Mouse (Mus musculus): ENCODE data around the gene Rbfox1. TPM values are rescaled to one million over a fixed set of nuclear protein-coding genes. Genes with fewer than 3 reads are reported as not detected.

The Rbfox1 gene
- polyA plus RNA-seq, 1 experiment = 0.22 TPM

DNA sequence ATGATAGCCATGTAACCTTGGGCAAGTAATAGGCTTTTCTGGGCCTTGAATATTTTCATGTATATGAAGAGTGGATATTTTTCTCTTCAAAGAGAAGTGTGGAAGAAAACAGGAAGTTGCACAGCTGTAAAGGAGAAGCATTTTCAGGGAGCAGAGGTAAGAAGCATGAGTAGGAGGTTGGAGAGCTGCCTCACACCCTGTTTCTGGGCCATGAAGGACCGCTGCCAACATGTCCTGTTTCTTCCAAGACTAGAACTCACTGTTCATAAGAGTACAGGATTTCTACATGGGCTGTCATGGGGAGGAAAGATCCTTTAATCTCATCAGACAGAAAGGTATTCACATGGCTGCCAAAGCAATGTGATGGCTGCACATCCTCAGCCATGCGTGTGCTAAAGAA, 1098.8 kb downstream of the Rbfox1 start:
- H3K4me3 ChIP-seq (ENCODE audit: insufficient read depth, poor library complexity, severe bottlenecking) = no peak overlapping the region
- H3K36me3 ChIP-seq (ENCODE audit: control insufficient read depth, insufficient read depth) = no peaks in the 10 kb centered on the region
- H3K79me3 ChIP-seq (ENCODE audit: low read depth) = no peaks in the 10 kb centered on the region

DNA sequence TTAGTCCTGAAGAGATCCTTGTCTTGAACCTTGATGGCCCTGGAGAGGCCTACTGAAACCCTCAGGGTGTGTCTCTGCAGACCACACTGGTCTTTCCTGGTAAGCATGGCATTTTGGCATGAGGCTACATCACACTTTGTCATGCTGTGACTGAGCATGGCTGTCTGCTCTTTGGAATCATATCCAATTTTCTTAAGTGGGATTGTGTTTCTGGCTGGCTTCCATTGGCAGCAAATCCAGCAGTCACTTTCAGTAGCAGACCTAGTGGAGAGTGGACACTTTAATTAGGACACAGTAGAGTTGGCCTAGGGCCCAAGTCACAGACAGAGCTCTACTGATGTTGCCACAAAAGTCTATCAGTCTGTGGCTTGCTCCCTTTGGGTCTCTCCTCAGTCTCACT, 1100.9 kb downstream of the Rbfox1 start:
- H3K4me3 ChIP-seq (ENCODE audit: insufficient read depth, poor library complexity, severe bottlenecking) = no peak overlapping the region
- no peaks in the 10 kb centered on the region for H3K79me2 ChIP-seq (ENCODE audit: control insufficient read depth, insufficient read depth)
- H3K27me3 ChIP-seq (ENCODE audit: control insufficient read depth, insufficient read depth, insufficient read length) = no peaks in the 10 kb centered on the region
- TF ChIP-seq USF1 (IDR thresholded peaks at IDR 0.05; ENCODE audit: low read depth) (no peak), CEBPB (IDR thresholded peaks at IDR 0.05; ENCODE audit: low read depth) (no peak), CTCF (IDR thresholded peaks at IDR 0.05; ENCODE audit: control insufficient read depth, insufficient read depth, insufficient read length) (no peak), FOSL1 (IDR thresholded peaks at IDR 0.05; ENCODE audit: insufficient read depth, low read length, poor library complexity, severe bottlenecking) (no peak), MYOD1 (IDR thresholded peaks at IDR 0.05; ENCODE audit: control insufficient read depth, insufficient read length, low read depth) (no peak), MYOG (IDR thresholded peaks at IDR 0.05; ENCODE audit: control insufficient read depth, extremely low read depth, insufficient read length) (no peak), MAX (IDR thresholded peaks at IDR 0.05) (no peak)
- H3K36me3 ChIP-seq (ENCODE audit: control insufficient read depth, insufficient read depth) = no peaks in the 10 kb centered on the region
- no peaks in the 10 kb centered on the region for H3K79me3 ChIP-seq (ENCODE audit: low read depth)
- H3ac ChIP-seq (ENCODE audit: control insufficient read depth, insufficient read length, low read depth) = no peak overlapping the region

More for the DNA sequence above, 1098.8 kb downstream of the Rbfox1 start:
- Histone ChIP-seq H3ac (ENCODE audit: control insufficient read depth, insufficient read length, low read depth) (no peak overlapping the region), H3K79me2 (ENCODE audit: control insufficient read depth, insufficient read depth) (no peaks in the 10 kb centered on the region), H3K27me3 (ENCODE audit: control insufficient read depth, insufficient read depth, insufficient read length) (no peaks in the 10 kb centered on the region)
- no peak for TF ChIP-seq CEBPB (IDR thresholded peaks at IDR 0.05; ENCODE audit: low read depth)
- no peak for TF ChIP-seq USF1 (IDR thresholded peaks at IDR 0.05; ENCODE audit: low read depth)
- no peak for TF ChIP-seq CTCF (IDR thresholded peaks at IDR 0.05; ENCODE audit: control insufficient read depth, insufficient read depth, insufficient read length)
- no peak for TF ChIP-seq MYOD1 (IDR thresholded peaks at IDR 0.05; ENCODE audit: control insufficient read depth, insufficient read length, low read depth)
- no peak for TF ChIP-seq MAX (IDR thresholded peaks at IDR 0.05)
- TF ChIP-seq MYOG (IDR thresholded peaks at IDR 0.05; ENCODE audit: control insufficient read depth, extremely low read depth, insufficient read length) = no peak
- no peak for TF ChIP-seq FOSL1 (IDR thresholded peaks at IDR 0.05; ENCODE audit: insufficient read depth, low read length, poor library complexity, severe bottlenecking)

DNA sequence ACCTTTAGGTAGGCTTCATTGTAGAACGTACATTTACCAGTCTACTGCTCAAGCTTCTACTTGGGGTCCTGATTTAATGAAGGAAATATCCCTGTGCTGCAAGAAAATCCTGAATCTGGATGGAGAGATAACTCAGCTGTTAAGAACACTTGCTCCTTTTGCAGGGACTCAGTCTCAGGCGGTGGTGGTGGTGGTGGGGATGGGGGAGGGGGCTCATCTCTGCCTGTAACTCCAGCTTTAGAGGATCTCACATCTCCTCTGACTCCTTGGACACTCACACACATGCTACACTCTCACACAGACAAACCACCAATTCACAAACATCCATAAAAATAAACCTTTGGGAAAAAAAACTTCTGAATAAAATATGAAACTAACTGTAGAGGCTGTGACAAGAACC, 1101.3 kb downstream of the Rbfox1 start:
- no peak overlapping the region for H3K4me3 ChIP-seq (ENCODE audit: insufficient read depth, poor library complexity, severe bottlenecking)
- TF ChIP-seq FOSL1 (IDR thresholded peaks at IDR 0.05; ENCODE audit: insufficient read depth, low read length, poor library complexity, severe bottlenecking) (no peak), CTCF (IDR thresholded peaks at IDR 0.05; ENCODE audit: control insufficient read depth, insufficient read depth, insufficient read length) (no peak), USF1 (IDR thresholded peaks at IDR 0.05; ENCODE audit: low read depth) (no peak), MAX (IDR thresholded peaks at IDR 0.05) (no peak), MYOG (IDR thresholded peaks at IDR 0.05; ENCODE audit: control insufficient read depth, extremely low read depth, insufficient read length) (no peak), MYOD1 (IDR thresholded peaks at IDR 0.05; ENCODE audit: control insufficient read depth, insufficient read length, low read depth) (no peak), CEBPB (IDR thresholded peaks at IDR 0.05; ENCODE audit: low read depth) (no peak)
- H3K36me3 ChIP-seq (ENCODE audit: control insufficient read depth, insufficient read depth) = no peaks in the 10 kb centered on the region

DNA sequence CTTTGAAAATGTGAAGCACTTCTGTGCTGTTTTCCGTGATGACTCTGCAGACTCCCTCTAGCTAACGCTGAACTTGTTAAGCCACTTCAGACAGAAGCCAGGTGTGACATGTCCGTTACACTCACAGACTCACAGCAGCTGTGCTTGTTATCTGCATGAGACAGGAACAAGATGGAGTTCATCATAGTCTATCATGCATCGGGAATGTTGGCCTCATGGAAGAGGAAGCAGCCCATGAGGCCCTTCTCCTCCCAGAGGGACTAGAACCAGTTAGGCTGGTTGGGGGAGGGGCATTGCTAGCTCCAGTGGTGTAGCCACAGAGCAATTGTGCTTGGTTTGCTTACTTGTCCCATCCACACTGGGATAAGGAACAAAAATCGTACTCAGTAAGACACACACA, 1107.1 kb downstream of the Rbfox1 start:
- no peaks in the 10 kb centered on the region for H3K79me3 ChIP-seq (ENCODE audit: low read depth)
- H3K4me3 ChIP-seq (ENCODE audit: insufficient read depth, poor library complexity, severe bottlenecking) = no peak overlapping the region
- no peaks in the 10 kb centered on the region for H3K36me3 ChIP-seq (ENCODE audit: control insufficient read depth, insufficient read depth)
- H3ac ChIP-seq (ENCODE audit: control insufficient read depth, insufficient read length, low read depth) = no peak overlapping the region
- no peaks in the 10 kb centered on the region for H3K79me2 ChIP-seq (ENCODE audit: control insufficient read depth, insufficient read depth)
- TF ChIP-seq CEBPB (IDR thresholded peaks at IDR 0.05; ENCODE audit: low read depth) = no peak
- TF ChIP-seq MAX (IDR thresholded peaks at IDR 0.05) = no peak
- no peak for TF ChIP-seq USF1 (IDR thresholded peaks at IDR 0.05; ENCODE audit: low read depth)
- no peak for TF ChIP-seq MYOD1 (IDR thresholded peaks at IDR 0.05; ENCODE audit: control insufficient read depth, insufficient read length, low read depth)
- TF ChIP-seq MYOG (IDR thresholded peaks at IDR 0.05; ENCODE audit: control insufficient read depth, extremely low read depth, insufficient read length) = no peak
- TF ChIP-seq FOSL1 (IDR thresholded peaks at IDR 0.05; ENCODE audit: insufficient read depth, low read length, poor library complexity, severe bottlenecking) = no peak
- no peak for TF ChIP-seq CTCF (IDR thresholded peaks at IDR 0.05; ENCODE audit: control insufficient read depth, insufficient read depth, insufficient read length)
- H3K27me3 ChIP-seq (ENCODE audit: control insufficient read depth, insufficient read depth, insufficient read length) = no peaks in the 10 kb centered on the region

More for the DNA sequence above, 1101.3 kb downstream of the Rbfox1 start:
- Histone ChIP-seq H3ac (ENCODE audit: control insufficient read depth, insufficient read length, low read depth) (no peak overlapping the region), H3K27me3 (ENCODE audit: control insufficient read depth, insufficient read depth, insufficient read length) (no peaks in the 10 kb centered on the region), H3K79me3 (ENCODE audit: low read depth) (no peaks in the 10 kb centered on the region), H3K79me2 (ENCODE audit: control insufficient read depth, insufficient read depth) (no peaks in the 10 kb centered on the region)

DNA sequence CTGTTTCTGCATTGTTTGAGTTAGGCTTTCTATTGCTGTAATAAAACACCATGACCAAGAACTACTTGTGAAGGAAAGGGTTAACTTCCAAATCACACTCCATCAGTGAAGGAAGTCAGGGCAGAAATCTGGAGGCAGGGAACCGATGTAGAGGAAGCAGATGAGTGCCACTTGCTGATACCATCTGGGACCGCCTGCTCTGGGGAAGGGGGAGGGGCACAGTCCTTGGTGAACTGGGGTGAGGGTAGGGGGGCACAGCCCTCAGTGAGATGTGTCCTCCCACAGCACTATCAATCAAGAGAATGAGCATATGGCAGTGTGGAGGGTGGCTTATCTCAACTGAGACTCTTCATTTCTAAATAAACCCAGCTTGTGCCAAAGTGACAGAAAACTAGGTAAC, 1108.0 kb downstream of the Rbfox1 start:
- Histone ChIP-seq H3K27me3 (ENCODE audit: control insufficient read depth, insufficient read depth, insufficient read length) (no peaks in the 10 kb centered on the region), H3K36me3 (ENCODE audit: control insufficient read depth, insufficient read depth) (no peaks in the 10 kb centered on the region), H3K79me3 (ENCODE audit: low read depth) (no peaks in the 10 kb centered on the region), H3K4me3 (ENCODE audit: insufficient read depth, poor library complexity, severe bottlenecking) (no peak overlapping the region), H3ac (ENCODE audit: control insufficient read depth, insufficient read length, low read depth) (no peak overlapping the region), H3K79me2 (ENCODE audit: control insufficient read depth, insufficient read depth) (no peaks in the 10 kb centered on the region)
- TF ChIP-seq USF1 (IDR thresholded peaks at IDR 0.05; ENCODE audit: low read depth) (no peak), MYOD1 (IDR thresholded peaks at IDR 0.05; ENCODE audit: control insufficient read depth, insufficient read length, low read depth) (no peak), MYOG (IDR thresholded peaks at IDR 0.05; ENCODE audit: control insufficient read depth, extremely low read depth, insufficient read length) (no peak), CEBPB (IDR thresholded peaks at IDR 0.05; ENCODE audit: low read depth) (no peak), FOSL1 (IDR thresholded peaks at IDR 0.05; ENCODE audit: insufficient read depth, low read length, poor library complexity, severe bottlenecking) (no peak), MAX (IDR thresholded peaks at IDR 0.05) (no peak), CTCF (IDR thresholded peaks at IDR 0.05; ENCODE audit: control insufficient read depth, insufficient read depth, insufficient read length) (no peak)

DNA sequence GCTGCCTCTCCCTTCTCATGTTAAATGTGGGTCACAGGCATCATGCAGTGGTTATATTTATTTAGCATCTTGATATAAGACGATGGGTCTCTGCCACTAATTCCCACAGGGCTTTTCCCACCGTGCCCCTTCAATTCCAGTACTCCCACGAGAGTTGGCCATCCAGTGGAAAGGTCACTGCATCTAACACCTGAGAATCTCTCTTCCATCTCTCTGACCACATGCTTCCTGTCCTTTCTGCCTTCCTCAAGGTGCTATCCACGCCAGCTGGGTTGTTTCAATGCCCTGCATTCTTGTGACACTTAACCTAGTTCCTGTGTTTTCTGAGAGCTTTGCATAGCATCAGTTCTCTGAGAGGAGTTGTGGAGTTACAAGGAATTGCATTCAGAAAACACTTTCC, 1112.0 kb downstream of the Rbfox1 start:
- no peak for TF ChIP-seq FOSL1 (IDR thresholded peaks at IDR 0.05; ENCODE audit: insufficient read depth, low read length, poor library complexity, severe bottlenecking)
- TF ChIP-seq CTCF (IDR thresholded peaks at IDR 0.05; ENCODE audit: control insufficient read depth, insufficient read depth, insufficient read length) = no peak
- no peak for TF ChIP-seq USF1 (IDR thresholded peaks at IDR 0.05; ENCODE audit: low read depth)
- TF ChIP-seq MYOG (IDR thresholded peaks at IDR 0.05; ENCODE audit: control insufficient read depth, extremely low read depth, insufficient read length) = no peak
- TF ChIP-seq MAX (IDR thresholded peaks at IDR 0.05) = no peak
- no peak for TF ChIP-seq CEBPB (IDR thresholded peaks at IDR 0.05; ENCODE audit: low read depth)
- TF ChIP-seq MYOD1 (IDR thresholded peaks at IDR 0.05; ENCODE audit: control insufficient read depth, insufficient read length, low read depth) = no peak
- Histone ChIP-seq H3ac (ENCODE audit: control insufficient read depth, insufficient read length, low read depth) (no peak overlapping the region), H3K36me3 (ENCODE audit: control insufficient read depth, insufficient read depth) (no peaks in the 10 kb centered on the region), H3K79me2 (ENCODE audit: control insufficient read depth, insufficient read depth) (no peaks in the 10 kb centered on the region), H3K79me3 (ENCODE audit: low read depth) (no peaks in the 10 kb centered on the region), H3K4me3 (ENCODE audit: insufficient read depth, poor library complexity, severe bottlenecking) (no peak overlapping the region), H3K27me3 (ENCODE audit: control insufficient read depth, insufficient read depth, insufficient read length) (no peaks in the 10 kb centered on the region)

All from C2C12 (cell line).